22 mouse cellular contexts compared by ENCODE assay signal in the genomic region with DNA sequence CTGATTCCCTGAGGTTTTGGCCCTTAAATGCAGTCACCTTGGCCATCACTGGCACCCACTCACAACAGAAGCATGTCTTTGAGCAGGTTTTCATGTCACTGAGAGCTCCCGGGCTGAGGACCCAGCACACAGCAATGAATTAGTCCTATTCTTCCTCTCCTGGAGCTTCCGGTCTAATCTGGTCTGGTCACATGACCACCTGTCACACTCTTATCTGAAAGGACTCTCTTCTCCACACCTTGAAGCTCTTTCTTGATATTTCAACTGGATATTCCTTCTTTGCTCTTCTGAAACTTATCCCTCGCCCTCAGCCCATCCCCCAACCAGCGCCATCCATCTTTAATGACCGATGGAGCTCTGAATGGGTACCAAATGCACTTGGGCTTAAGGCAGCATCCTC.
"Had no signal": no experiment of that assay in that cellular context is flagged by ENCODE, and none has a peak within 500 bp of the region (broad histone marks: within the 10 kb centered on the region; RNA-seq: fewer than 3 reads in every experiment).

No protein-coding gene starts in this region.

- H3K9ac ChIP-seq: liver, embryonic 14.5 days; lung, embryonic 15.5 days; midbrain, embryonic 13.5 days; midbrain, embryonic 15.5 days; neural tube, embryonic 13.5 days; neural tube, embryonic 15.5 days had no signal

- H3K4me3 ChIP-seq: lung, embryonic 15.5 days; megakaryocyte, embryonic 14.5 days; midbrain, embryonic 13.5 days; midbrain, embryonic 15.5 days; myocyte; neural tube, embryonic 13.5 days; neural tube, embryonic 15.5 days had no signal

- H3K36me3 ChIP-seq: lung, embryonic 15.5 days; midbrain, embryonic 13.5 days; midbrain, embryonic 15.5 days; neural tube, embryonic 13.5 days; neural tube, embryonic 15.5 days had no signal

- H3K27ac ChIP-seq: liver, embryonic 14.5 days; lung, embryonic 15.5 days; macrophage; midbrain, embryonic 13.5 days; midbrain, embryonic 15.5 days; neural tube, embryonic 13.5 days; neural tube, embryonic 15.5 days had no signal

- H3K9me3 ChIP-seq: lung, embryonic 15.5 days; megakaryocyte, embryonic 14.5 days; midbrain, embryonic 13.5 days; midbrain, embryonic 15.5 days; neural tube, embryonic 13.5 days; neural tube, embryonic 15.5 days had no signal

- DNase-seq: lung, adult 18-20 months; lung, postnatal 14 days; lung, postnatal 36 days; retina, postnatal 1 day; right cerebral cortex, adult 18-20 months; right cerebral cortex, postnatal 25 days; right cerebral cortex, postnatal 4 days; spleen, adult 18-20 months; thymus, adult 2 months; thymus, postnatal 25 days; thymus, postnatal 4 days had no signal

- ATAC-seq: lung, postnatal 0 days; midbrain, embryonic 13.5 days; midbrain, embryonic 15.5 days had no signal

- H3K4me2 ChIP-seq: lung, embryonic 15.5 days; midbrain, embryonic 11.5 days; midbrain, embryonic 13.5 days; midbrain, embryonic 15.5 days; neural tube, embryonic 13.5 days; neural tube, embryonic 15.5 days had no signal
